Mouse (Mus musculus): ENCODE results near the gene Col24a1. TPM values are rescaled to one million over a fixed set of nuclear protein-coding genes. Genes with fewer than 3 reads are reported as not detected.

Gene Col24a1
- polyA plus RNA-seq, 1 experiment = 1.4 TPM

- 83% methylated on average over 1 of the region's 1 CpGs for WGBS
- TF ChIP-seq POLR2A (IDR thresholded peaks at IDR 0.05; ENCODE audit: low read depth, low read length) = no peak
- no peak for TF ChIP-seq CTCF (IDR thresholded peaks at IDR 0.05; ENCODE audit: extremely low read depth, insufficient read length, insufficient replicate concordance, low read depth, low read length)
- H3K27ac ChIP-seq (ENCODE audit: insufficient read depth, low read depth, low read length) = no peak overlapping the region; the same call in 1 of the 2 replicates
- H3K4me3 ChIP-seq (ENCODE audit: low read depth, low read length) = no peak overlapping the region
- H3K36me3 ChIP-seq (ENCODE audit: control insufficient read depth, insufficient read depth, low read length) = no peaks in the 10 kb centered on the region
- no peaks in the 10 kb centered on the region for H3K4me1 ChIP-seq (ENCODE audit: control insufficient read depth, insufficient read depth, insufficient read length, low read length)
- H3K27me3 ChIP-seq (ENCODE audit: control insufficient read depth, insufficient read depth, low read length) = no peaks in the 10 kb centered on the region
Observed at GRCm38 (mm10) chr3:145490279-145490678, 198.0 kb downstream of the Col24a1 start.

GRCm38 (mm10) chr3:145491326-145491725 lies 199.1 kb downstream of the Col24a1 start:
- TF ChIP-seq POLR2A (IDR thresholded peaks at IDR 0.05; ENCODE audit: low read depth, low read length) (no peak), CTCF (IDR thresholded peaks at IDR 0.05; ENCODE audit: extremely low read depth, insufficient read length, insufficient replicate concordance, low read depth, low read length) (no peak)
- 71% methylated on average over 3 of the region's 3 CpGs for WGBS
- H3K27me3 ChIP-seq (ENCODE audit: control insufficient read depth, insufficient read depth, low read length) = no peaks in the 10 kb centered on the region
- H3K4me1 ChIP-seq (ENCODE audit: control insufficient read depth, insufficient read depth, insufficient read length, low read length) = no peaks in the 10 kb centered on the region
- no peak overlapping the region for H3K27ac ChIP-seq (ENCODE audit: insufficient read depth, low read depth, low read length)
- H3K36me3 ChIP-seq (ENCODE audit: control insufficient read depth, insufficient read depth, low read length) = no peaks in the 10 kb centered on the region
- no peak overlapping the region for H3K4me3 ChIP-seq (ENCODE audit: low read depth, low read length)

- no peak for TF ChIP-seq CTCF (IDR thresholded peaks at IDR 0.05; ENCODE audit: extremely low read depth, insufficient read length, insufficient replicate concordance, low read depth, low read length)
- TF ChIP-seq POLR2A (IDR thresholded peaks at IDR 0.05; ENCODE audit: low read depth, low read length) = no peak
- Histone ChIP-seq H3K27ac (ENCODE audit: insufficient read depth, low read depth, low read length) (no peak overlapping the region), H3K4me1 (ENCODE audit: control insufficient read depth, insufficient read depth, insufficient read length, low read length) (no peaks in the 10 kb centered on the region), H3K36me3 (ENCODE audit: control insufficient read depth, insufficient read depth, low read length) (no peaks in the 10 kb centered on the region), H3K27me3 (ENCODE audit: control insufficient read depth, insufficient read depth, low read length) (no peaks in the 10 kb centered on the region), H3K4me3 (ENCODE audit: low read depth, low read length) (no peak overlapping the region)
- 35% methylated on average over 3 of the region's 3 CpGs for WGBS
Observed at GRCm38 (mm10) chr3:145498127-145498526, 205.9 kb downstream of the Col24a1 start.

GRCm38 (mm10) chr3:145498893-145499292 lies 206.6 kb downstream of the Col24a1 start:
- Histone ChIP-seq H3K4me1 (ENCODE audit: control insufficient read depth, insufficient read depth, insufficient read length, low read length) (no peaks in the 10 kb centered on the region), H3K36me3 (ENCODE audit: control insufficient read depth, insufficient read depth, low read length) (no peaks in the 10 kb centered on the region), H3K27ac (ENCODE audit: insufficient read depth, low read depth, low read length) (no peak overlapping the region), H3K27me3 (ENCODE audit: control insufficient read depth, insufficient read depth, low read length) (no peaks in the 10 kb centered on the region), H3K4me3 (ENCODE audit: low read depth, low read length) (no peak overlapping the region)
- WGBS = 79% methylated on average over 6 of the region's 6 CpGs
- TF ChIP-seq POLR2A (IDR thresholded peaks at IDR 0.05; ENCODE audit: low read depth, low read length) (no peak), CTCF (IDR thresholded peaks at IDR 0.05; ENCODE audit: extremely low read depth, insufficient read length, insufficient replicate concordance, low read depth, low read length) (no peak)

- Histone ChIP-seq H3K4me3 (ENCODE audit: low read depth, low read length) (no peak overlapping the region), H3K36me3 (ENCODE audit: control insufficient read depth, insufficient read depth, low read length) (no peaks in the 10 kb centered on the region), H3K4me1 (ENCODE audit: control insufficient read depth, insufficient read depth, insufficient read length, low read length) (no peaks in the 10 kb centered on the region), H3K27ac (ENCODE audit: insufficient read depth, low read depth, low read length) (no peak overlapping the region), H3K27me3 (ENCODE audit: control insufficient read depth, insufficient read depth, low read length) (no peaks in the 10 kb centered on the region)
- no peak for TF ChIP-seq CTCF (IDR thresholded peaks at IDR 0.05; ENCODE audit: extremely low read depth, insufficient read length, insufficient replicate concordance, low read depth, low read length)
- TF ChIP-seq POLR2A (IDR thresholded peaks at IDR 0.05; ENCODE audit: low read depth, low read length) = no peak
- WGBS = 67% methylated on average over 2 of the region's 2 CpGs
Observed at GRCm38 (mm10) chr3:145504830-145505229, 212.6 kb downstream of the Col24a1 start.

GRCm38 (mm10) chr3:145508550-145508949 lies 216.3 kb downstream of the Col24a1 start:
- Histone ChIP-seq H3K36me3 (ENCODE audit: control insufficient read depth, insufficient read depth, low read length) (no peaks in the 10 kb centered on the region), H3K27me3 (ENCODE audit: control insufficient read depth, insufficient read depth, low read length) (no peaks in the 10 kb centered on the region), H3K4me1 (ENCODE audit: control insufficient read depth, insufficient read depth, insufficient read length, low read length) (no peaks in the 10 kb centered on the region), H3K4me3 (ENCODE audit: low read depth, low read length) (no peak overlapping the region), H3K27ac (ENCODE audit: insufficient read depth, low read depth, low read length) (no peak overlapping the region)
- TF ChIP-seq POLR2A (IDR thresholded peaks at IDR 0.05; ENCODE audit: low read depth, low read length) = no peak
- TF ChIP-seq CTCF (IDR thresholded peaks at IDR 0.05; ENCODE audit: extremely low read depth, insufficient read length, insufficient replicate concordance, low read depth, low read length) = no peak
- 65% methylated on average over 7 of the region's 7 CpGs for WGBS

GRCm38 (mm10) chr3:145514197-145514596 lies 221.9 kb downstream of the Col24a1 start:
- Histone ChIP-seq H3K4me1 (ENCODE audit: control insufficient read depth, insufficient read depth, insufficient read length, low read length) (no peaks in the 10 kb centered on the region), H3K27me3 (ENCODE audit: control insufficient read depth, insufficient read depth, low read length) (no peaks in the 10 kb centered on the region), H3K27ac (ENCODE audit: insufficient read depth, low read depth, low read length) (no peak overlapping the region), H3K36me3 (ENCODE audit: control insufficient read depth, insufficient read depth, low read length) (no peaks in the 10 kb centered on the region), H3K4me3 (ENCODE audit: low read depth, low read length) (no peak overlapping the region)
- TF ChIP-seq CTCF (IDR thresholded peaks at IDR 0.05; ENCODE audit: extremely low read depth, insufficient read length, insufficient replicate concordance, low read depth, low read length) (no peak), POLR2A (IDR thresholded peaks at IDR 0.05; ENCODE audit: low read depth, low read length) (no peak)
- whole genome bisulfite sequencing = 81% methylated on average over 5 of the region's 5 CpGs

Data from small intestine, adult 2 months (tissue).